Mouse (Mus musculus): ENCODE measurements at regions not wholly inside any gene's neighbourhood (a gene's known extent, or its start where the extent isn't known, plus 50 kb on each side); places are given as distances from the start of the nearest gene placed in this dataset.

DNA sequence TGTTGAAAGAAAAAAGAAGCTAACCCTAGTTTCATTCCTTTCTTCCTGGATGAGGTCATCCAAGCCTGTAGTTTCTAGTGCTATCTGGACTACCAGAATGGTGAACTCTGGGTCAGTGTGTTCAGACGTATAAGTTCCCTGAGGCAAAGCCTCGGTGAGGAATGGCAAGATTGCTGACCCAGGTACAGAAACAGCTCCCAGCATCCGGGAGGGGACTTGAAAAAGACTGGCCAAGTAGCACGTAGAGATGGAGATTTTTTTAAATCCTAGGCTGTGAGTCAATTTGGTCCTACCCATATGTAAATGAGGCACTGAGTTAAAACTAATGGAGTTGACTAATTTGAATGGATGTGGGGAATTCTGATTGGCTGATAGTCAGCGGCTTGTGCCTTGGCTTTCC lies 55.0 kb upstream of the Gm11084 start:
- no peak for DNase-seq (ENCODE audit: low spot score in 2 of 2)

DNA sequence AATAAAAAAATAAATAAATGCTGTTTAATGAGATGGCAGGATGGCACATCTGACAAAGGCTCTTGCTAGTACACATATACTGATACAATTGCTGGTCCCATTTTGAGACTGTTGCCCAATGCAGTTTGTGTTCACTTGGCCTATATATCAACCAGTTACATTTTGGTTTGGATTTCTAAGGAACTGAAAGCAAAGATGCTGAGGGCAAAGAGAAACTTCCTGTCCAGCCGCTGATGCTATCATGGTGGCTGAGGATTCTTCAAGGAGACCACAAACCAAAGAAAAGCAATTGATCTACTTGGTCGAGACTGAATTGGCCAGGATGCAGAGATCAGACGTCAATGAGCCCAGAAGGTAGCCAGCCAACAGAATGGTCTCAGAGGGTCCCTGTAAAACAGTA lies 53.5 kb upstream of the Gm11084 start:
- DNase-seq (ENCODE audit: low spot score in 2 of 2) = no peak

DNA sequence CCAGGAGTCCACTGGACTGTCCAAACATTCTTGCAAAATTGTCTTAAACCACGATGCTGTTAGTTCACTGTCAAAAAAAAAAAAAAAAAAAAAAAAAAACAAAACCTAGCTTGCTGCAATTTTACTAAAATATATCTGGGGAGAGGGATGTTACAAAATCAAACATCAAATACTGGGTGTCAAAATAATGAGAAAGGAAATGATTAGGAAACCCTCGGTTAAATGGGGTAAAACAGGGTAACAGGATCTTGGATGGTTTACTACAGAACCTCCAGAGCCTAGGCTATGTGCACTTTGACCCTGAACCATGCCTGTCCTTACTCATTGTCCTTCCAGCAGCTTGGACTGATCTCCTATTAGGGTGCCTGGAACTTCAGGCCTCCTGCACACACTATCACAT lies 52.8 kb upstream of the Gm11084 start:
- DNase-seq (ENCODE audit: low spot score in 2 of 2) = no peak

DNA sequence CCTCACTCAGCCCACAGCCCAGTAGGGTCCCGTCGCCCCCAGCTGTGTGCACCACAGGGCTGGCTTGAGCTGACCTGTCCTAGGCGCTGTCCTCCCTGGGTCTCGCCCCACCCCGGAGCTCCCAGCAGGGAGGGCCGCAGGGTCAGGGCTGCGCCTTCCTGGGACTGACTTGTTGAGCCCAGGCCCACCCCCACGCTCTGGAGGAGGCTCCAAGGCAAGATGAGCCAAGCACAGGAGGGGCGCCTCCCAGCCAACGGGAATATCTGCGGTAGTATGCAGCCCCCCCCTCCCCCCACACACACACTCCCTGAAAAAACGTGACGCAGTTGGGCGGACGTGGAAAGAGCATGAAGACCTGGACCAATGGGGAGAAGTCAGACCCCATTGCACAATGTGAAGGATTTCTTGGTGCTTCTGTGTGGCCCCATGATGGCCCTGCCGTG lies 51.8 kb upstream of the Gm11084 start:
- DNase-seq (ENCODE audit: low spot score in 2 of 2) = peak in 1 of 2 experiments; percentile 62

DNA sequence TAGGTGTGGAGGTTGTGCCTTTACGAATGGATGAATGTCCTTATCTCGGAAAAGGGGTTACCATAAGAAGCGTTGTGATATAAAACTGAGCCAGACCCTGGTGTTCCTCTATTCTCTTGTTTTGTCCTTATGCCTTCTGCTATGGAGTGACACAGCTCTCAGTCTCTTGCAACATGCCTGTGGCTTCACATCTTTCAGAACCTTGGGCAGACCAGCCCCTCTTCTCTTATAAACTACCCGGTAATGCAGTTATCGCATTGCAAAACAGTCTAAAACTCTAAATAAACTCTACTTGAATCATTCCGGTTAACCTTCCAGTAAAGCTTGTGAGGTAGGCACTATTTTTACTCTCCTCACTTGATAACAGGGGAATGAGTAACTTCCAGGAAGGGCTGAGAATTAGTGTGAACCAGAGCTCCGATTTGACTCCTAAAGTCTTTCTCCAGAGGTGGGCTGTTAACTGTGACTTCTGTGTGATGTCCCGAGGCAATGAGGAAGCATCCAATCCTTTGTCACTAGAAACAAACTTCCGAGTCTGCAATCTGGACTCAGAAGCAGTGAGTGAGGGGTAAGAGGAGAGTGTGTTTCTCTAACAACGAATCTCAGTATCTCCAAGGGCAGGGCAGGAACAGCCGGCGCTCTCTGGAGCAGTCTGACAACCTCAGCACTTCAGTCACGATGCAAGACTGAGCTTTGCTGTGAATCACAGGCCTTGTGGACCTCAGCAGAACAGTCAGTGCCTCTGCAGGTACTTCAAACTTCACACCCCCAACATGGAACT lies 50.9 kb upstream of the Gm11084 start:
- no peak for DNase-seq (ENCODE audit: low spot score in 2 of 2)

Data from urinary bladder, postnatal 36 days (tissue).